Mouse (Mus musculus): ENCODE measurements at regions not wholly inside any gene's neighbourhood (a gene's known extent, or its start where the extent isn't known, plus 50 kb on each side); places are given as distances from the start of the nearest gene placed in this dataset.

DNA sequence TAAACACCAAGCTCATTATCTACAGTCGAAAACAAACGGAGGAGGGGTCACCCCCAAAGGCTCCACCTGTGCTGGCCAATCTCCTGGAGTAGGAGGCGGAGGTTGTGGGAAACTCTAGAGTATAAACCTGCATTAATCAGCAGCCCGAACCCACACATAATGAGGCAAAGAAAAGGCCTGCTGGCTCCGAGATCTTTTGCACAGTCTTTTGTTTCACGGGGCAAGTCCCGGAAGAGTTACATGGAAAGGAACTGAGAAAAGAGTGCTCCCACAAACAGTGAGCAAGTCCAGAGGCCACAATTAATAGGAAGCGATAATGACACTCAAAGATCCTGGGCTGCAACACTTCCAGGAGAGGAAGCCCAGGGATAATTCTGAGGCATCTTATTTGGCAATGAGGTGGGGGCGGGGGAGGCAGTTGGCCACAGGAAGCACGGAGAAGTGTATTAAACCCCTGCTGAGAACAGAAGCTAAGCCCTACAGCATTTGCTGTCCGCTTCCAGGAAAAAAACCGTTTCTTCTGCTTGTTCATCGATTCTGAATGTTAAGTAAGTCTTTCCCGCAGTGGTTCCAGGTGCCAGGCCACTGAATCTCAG lies 59.1 kb upstream of the Mamdc2 start:
- DNase-seq = peak in 1 of 2 experiments; percentile 20
